Mouse (Mus musculus) heart, adult 8-10 months (tissue): ENCODE results near the gene Psg16. TPM values are rescaled to one million over a fixed set of nuclear protein-coding genes. Genes with fewer than 3 reads are reported as not detected.

Experiments
- DNase-seq: peaks from one replicate; pipeline ENCODE4 v3.0.0; 2022; ENCODE audit warnings: low spot score
- total RNA-seq, 4 experiments: library from RNA; stranded (reverse); gene quantifications; 2 replicates each; pipeline ENCODE4 v1.2.4; 2022

Psg16 gene
- under 1 TPM in 3 of 4 experiments, not detected in 1; 0.09 to 0.22 (median 0.14) TPM for total RNA-seq

DNA sequence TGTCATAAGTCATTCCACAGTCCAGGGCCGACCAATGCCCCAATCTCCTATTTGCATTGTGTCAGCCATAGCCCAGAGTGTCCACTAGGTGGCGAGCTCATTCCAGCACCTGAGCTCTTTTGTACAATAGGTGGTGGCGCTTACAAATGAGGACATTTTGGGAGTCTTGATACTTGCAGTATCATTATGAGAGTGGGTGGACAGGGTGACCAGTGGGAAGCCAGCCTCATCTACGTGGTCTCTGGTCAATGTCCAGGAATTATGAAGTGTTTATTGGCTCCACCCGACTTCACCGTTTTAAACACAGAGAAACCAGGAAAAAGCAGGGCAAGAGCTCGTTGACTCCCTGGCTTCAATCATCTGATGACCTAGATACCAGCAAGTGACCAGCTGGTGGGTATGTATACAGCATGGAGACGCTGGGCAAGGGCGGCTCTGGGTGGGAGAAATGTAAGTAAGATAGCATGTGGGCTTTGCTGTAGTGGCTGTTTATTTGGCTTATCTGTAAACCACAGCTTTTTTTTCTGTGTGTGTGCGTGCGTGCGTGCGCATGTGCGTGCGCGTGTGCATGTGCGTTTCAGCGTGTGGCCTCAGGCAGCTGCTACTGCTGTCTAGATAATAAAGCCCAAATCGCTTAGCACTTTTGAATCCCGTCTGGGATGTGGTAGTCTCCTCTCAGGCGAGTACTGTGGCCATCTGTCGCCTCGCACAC, at the start of gene Psg16:
Psg16 (plus strand) TSS at position 137 of the 712 bp plus-strand sequence.
- DNase-seq: peak; percentile 25

DNA sequence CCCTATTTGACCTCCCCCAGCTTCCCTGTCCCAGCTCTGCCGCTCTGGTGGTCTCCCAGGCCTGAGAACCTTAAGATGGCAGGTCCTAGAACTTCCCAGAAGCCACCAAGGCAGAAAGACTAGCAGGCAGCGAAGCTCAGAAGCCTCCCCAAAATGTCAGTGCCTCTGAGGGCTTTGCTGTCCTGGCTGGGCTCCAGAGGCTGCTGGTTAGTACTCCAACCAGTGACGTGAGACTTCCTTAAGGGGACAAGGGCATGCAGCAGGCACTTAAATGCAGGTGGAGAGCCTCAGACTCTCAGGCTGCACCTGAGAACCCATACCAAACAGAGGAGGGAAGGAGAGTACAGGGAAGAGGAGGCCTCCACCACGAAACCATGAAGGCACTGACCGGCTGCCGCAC, 49.7 kb upstream of the Psg16 start:
- no peak for DNase-seq

DNA sequence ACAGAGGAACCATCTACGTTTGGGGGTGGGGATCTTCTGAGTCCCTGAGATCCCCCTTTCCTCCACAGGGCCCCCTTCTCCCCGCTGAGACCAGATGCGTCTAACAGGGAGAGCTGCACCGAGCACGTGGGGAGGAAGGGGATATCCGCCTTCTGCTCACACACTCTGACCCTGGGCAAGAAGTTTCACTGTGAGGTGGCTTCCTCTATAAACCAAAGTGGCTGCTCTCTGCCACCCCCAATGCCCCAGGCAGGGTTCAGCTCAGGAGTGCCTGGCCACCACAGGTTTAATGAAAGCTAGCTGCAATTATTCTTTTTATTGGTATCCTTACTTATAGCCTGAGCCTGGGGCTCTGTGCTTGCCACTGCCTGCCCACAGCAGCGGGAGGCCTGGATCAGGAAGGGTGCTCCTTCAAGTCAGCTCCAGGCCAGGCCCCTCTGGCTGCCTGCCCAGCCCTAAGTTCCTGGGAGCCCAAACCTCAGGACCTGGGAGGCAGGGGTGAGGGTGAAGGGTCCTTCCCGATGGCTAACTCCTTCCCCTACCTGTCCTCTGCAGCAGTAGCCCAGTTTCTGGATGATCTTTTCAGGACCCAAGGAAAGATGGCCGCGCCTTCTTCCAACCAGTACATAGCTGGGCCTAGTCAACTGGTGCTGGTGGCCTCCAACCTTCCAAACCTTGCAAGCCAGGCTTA, 48.9 kb upstream of the Psg16 start:
- DNase-seq: no peak

DNA sequence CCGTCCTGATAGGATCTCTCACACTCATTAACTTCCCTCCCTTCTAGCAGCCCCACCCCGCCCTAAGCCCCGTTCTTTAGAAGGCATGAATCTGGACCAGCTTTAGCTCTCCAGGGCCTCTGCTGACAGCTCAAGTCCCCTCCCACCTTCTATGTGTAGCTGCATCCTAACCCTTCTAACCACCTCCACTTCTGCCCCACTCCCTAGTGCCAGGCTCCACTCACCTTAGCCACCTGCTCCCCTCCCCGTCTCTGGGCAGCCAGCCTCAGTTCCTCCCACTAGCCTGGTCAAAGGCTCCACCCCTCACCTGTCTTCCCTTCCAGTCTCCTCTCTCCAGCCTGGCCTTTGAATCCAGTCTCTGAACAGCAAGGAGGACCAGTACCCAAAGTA, 48.3 kb upstream of the Psg16 start:
- no peak for DNase-seq

DNA sequence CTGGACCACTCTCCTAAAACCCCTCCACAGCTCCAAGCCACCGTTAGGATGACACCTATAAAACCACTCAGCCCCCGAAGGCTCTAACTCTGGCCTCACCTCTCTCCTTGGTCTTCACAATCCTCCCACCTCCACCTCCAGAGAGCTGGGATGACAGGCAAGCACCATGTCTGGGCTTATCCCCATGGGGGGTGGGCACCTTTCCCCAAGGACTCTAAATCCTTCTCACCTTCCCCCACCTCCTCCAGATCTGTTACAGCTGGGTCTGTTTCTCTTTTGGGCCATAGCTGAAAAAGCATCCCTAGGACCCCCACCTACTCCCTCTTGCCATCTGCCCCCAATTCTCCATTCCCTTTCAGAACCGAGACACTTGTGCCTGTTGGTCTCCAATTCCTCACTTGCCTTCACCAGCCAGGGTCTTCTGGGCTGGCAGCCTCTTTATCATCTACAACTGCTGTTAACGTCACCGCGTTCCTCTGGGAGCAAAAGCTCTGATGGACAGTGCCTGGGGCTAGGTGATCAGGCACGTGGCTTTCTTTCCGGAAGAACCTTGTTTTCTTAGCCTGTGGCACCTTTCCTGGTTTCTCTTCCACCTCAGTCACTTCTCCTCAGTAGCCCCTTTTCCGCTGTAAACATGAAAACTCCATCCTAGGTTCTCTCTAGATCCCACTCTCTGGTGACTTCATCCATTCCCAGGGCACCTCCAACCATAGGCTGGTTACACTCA, 47.8 kb upstream of the Psg16 start:
- no peak for DNase-seq

DNA sequence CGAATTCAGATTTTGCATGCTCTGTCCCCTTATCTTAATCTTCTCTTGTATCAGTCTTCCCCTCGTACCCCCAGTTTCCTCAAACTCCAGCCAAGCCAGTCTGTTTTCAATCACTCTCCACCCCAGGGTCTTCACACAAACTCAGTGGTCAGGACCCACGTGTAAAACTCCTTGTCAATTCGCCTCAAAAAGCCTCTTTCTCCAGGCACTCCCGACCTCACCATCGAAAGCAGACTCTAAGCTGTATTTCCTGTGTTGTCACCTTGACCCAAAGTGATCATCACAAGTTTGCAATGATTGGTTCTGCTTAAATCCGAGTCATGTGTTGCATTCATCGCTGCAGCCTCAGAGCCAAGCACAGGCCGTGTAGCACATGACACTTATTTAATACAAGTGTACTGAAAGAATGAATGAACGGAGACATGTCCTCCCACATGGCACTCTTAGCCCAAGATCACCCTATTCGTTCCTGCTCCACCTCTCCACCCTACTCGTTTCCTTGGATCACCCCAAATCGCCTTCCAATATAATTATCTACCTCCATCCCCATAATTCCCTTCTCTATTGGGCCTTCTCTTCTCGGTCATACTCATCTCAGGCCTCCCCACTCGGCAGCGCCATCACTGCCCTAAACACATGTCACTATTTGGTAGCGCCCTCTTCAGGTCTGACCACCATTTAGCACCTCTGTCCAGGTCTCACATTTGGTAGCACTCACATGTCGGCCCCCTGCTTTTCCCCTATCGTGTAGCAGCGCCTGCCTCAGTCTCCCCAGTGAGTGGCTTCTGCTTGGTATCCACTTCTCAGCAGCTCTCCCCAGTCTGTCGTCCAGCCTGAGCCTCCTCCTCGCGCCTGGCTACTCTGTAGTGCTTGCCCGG, 46.9 kb upstream of the Psg16 start:
- peak; percentile 33 for DNase-seq

DNA sequence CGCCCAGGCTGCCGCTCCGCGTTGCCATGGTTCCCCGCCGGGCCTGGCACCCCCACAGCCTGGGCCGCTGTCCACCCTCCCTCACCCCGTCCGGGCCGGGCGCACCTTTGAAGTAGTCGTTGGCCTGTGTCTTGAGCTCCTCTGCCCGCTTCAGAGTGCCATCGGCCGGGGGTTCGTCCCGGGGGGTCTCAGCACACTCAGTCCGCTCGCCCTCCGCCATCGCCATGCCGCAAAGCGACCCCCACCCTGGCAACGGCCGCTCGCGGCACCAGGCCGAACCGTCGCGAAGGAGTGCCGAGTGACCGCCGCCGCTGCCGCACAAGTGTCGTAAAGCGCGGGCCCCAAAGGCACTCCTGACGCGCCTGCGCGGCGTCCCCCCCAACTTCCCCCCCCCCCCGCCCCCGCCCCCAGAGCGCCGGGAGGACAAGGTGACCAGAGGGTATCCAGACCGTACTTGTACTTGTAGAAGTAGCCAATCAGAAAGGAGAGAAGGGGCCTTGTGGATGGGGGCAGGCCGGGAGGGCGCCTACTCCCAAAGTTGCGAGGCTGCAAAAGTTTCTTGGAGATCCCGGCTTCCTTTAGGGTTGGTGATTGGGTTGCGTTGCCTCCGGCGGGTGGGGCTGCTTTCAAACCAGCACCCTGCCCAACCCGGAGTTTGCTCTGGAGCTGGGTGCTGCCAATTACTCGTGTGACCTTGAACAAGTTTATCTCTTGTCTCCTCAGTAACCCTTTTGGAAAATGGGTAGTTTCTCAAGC, 46.1 kb upstream of the Psg16 start, which contains the start of gene Ppp5c:
Ppp5c (minus strand) TSS at position 337 of the 756 bp plus-strand sequence.
- peak; percentile 82 for DNase-seq

DNA sequence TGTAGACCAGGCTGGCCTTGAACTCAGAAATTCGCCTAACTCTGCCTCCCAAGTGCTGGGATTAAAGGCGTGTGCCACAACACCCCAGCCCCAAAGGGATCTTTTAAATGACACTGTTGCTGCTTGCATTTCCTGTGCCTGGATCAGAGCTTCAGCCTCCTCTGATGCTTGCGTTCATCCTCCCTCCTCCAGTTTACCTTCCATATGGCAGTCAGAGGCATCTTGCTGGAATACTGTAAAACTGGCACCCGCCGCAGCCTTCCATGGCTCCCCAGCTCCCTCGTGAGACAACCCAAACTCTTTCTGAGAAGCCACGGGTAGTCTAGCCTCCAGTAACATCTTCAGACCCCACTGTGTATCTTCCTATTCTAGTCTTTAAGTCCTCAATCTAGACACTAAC, 44.9 kb upstream of the Psg16 start:
- DNase-seq: no peak

DNA sequence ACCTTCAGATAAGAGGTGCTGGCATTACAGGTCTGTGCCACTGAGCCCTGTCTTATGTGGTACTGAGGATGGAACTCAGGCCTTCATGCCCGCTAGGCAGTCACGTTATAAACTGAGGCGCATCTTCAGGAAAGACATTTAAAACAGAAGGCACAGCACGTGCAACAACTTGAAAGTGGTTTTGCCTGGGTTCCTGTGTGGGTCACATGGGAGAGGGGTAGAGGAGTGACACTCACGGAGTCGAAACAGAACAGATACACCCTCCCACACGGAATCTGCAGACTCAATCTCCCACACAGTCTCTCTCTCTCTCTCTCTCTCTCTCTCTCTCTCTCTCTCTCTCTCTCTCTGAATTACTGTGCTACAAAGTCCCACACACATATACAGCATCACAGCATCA, 43.6 kb upstream of the Psg16 start:
- no peak for DNase-seq

DNA sequence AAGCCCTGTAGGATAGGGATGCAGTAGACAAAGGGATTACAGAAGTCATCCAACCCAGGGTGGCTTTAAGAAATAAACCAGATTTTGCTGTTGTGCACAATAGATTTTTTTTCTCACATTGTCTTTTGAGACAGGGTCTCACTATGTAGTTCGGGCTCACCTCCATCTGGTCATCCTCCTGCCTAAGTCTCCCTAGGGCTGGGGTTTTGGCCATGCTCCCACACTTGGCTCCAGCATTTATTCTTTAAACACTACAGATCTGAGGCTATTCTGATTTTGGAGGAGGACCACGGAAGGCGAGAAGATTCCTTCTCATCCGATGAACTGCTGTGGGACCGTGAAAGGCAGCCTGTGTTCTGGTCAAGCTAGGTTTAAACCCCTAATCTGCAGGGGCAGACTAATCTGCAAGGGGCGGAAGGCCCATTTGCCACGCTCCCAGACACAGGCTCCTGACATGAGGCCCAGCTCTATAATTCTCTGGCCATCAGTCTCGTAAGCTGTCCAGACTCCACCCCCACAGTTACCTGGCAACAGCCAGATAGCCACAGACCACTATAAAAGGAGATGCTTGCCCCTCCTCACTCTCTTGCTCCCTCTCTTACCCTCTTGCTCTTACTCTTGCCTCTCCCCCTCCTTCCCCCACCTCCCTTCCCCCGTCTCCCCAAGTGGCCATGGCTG, 35.7 kb upstream of the Psg16 start:
- no peak for DNase-seq

DNA sequence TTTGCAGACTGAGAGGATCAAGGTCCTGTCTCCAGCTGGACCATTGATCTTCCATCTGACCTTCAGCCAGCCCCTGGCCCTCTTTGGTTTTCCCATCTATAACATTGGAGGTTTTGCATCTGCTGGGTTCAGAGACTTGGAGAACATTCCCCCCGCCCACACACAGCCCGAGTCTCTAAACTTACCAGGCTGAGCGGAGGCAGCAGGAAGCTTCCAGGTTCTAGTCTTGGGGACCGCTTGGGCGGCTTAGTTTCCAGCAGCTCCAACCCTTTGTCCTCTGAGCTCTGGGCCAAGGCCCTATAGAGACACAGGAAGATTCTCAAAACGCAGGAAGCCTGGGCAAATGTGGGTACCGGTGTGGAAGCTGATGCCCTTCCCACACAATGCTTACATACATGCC, 34.5 kb upstream of the Psg16 start:
- DNase-seq: no peak

DNA sequence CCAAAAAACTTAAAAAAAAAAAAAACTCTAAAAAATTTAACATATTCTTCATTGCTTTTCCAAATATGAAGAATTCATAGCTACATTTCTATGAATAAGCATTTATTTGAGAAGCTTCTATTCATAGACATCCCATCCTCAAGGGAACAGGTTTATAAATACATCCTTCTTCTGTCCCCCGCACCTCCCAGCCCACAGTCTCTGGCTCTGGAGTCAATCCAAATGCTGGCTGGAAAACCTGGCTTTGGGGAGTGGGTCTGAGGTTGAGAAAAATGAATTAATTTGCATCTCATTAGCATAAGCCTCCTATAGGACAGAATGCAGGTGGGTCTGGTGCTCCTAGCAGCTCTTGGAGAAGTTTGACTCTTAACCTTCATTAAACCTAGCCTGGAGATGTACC, 28.1 kb upstream of the Psg16 start:
- DNase-seq: no peak

DNA sequence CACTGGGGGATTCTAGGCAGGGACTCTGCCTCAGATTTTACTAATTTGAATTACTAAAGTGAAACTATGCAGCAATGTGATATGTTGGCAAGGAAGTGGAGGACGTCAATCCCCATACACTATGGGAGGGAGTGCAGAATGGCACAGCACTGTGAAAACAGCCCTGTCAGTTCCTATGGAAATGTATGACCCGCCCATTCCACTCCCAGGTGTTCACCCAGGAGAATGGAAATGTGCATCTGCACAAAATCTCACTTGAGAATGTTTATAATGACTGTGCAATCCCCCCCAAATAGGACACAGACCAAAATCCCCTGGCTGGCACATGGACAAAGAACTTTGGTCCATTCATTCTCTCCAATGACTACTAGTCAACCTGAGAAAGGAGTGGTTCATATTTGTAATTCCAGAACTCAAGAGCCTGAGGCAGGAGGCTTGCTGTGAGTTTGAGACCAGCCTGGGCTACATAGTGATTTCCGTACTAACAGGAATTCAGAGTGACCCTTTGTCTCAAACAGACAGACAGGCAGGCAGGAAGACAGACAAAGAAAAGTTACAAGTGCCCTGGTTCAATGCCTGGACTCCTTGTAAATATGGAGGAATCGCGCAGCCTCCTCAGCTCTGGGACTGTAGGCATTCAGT, 26.7 kb upstream of the Psg16 start:
- no peak for DNase-seq

DNA sequence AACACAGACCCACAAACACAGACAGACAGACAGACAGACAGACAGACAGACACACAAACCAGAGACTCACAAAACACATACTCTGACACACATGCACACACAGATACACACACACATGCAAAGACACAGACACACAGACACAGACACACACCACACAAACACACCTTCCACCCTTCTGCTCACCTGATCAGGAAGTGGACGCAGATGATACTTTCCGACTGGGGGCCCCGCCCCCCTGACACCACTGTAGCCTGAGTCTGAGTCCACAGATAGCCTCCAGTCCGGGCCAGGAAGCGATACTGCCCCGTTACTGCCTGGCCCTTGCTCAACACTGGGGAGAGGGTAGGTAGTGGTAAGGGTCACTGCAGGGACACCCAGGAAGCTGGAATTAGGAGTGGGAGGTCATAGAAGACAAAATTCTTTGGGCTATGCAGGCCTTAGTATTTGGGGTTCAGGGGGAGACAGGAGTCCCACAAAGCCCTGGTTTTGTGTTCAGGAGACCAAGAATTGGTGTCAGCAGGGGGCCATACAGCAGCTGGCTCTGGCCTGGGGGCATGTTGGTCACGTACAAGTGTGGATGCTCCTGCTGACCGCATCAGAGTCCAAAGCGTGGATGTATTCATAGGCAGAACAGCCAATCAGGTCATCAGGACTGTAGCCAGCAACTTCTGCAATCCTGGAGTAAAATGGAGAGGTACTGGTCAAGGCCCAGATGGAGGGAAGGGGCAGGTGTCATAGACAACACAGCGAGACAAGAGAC, 25.2 kb upstream of the Psg16 start:
- DNase-seq: no peak

DNA sequence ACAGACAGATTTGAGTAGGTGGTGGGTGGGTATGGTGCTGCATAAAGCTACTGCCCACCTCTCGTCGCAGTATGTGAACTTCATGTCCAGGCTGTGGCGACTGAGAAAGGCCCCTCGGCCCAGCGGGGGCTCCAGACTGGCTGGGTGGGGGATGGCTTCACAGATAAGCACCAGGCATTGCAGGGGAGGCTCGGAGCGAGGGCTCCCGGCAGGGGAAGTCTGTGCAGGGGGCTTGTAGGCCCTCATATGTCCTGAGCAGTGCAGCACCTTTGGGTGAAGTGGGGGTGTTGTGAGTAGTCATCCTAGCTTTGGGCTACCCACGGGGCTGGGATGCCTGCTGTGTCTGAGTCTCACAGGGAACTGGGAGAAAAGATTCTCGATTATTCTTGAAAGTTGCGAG, 23.3 kb upstream of the Psg16 start:
- DNase-seq: no peak

DNA sequence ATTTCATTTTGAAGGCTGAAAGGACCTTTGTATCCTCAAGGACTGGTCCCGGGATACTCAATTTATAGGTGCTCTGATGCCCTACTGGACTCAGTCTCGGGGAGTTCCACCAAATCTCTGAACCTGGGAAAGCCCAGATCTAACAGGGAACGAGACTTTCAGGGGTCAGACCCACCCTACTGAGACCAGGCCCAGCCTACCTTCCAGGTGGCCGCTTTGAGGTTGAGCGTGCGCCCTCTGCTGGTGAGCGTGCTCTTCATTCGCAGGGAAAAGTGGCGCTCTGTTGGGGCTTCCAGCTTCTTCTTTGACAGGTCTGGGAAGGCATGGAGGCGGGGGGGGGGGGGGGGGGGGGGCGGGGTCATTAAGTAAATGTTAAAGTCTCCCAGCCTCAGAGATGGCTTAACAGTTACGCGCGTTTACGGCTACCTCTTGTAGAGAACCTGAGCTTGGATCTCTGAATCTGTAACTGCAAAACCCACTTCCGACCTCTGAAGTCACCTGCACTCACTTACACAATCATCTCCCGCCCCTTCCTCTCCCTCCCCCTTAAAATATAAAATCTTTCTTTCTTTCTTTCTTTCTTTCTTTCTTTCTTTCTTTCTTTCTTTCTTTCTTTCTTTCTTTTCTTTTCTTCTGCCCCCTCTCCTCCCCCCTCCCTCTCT, 22.8 kb upstream of the Psg16 start:
- DNase-seq: peak; percentile 43

DNA sequence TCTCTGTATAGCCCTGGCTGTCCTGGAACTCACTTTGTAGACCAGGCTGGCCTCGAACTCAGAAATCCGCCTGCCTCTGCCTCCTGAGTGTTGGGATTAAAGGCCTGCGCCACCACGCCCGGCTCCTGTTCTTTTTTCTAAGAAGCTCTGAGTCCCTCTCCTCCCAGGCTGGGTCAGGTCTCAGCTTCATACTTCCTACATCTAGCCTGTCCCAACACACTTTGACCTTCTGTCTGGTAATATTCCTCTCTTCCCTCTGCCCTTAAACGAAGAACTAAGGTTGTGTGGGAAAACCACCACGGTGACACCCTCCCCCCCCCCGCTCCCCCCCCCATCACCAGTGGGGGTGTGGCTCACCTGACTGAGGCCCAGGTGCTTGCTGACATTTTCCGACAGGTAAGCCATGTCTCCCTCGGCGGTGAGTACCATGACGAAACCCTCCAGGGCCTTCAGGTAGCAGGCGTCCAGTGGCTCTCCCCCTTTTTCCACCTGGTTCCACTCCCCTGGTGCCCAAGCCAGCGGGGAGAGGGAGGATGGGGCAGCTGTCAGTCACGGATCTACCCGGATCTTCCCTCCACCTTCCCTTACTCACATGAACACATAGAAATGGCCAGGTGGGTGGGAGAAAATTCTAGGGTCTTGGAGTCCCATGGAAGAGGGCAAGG, 19.4 kb upstream of the Psg16 start:
- DNase-seq: no peak
